Mouse (Mus musculus): ENCODE data around the gene Tmx4. TPM values are rescaled to one million over a fixed set of nuclear protein-coding genes. Genes with fewer than 3 reads are reported as not detected.

Gene Tmx4
- total RNA-seq, 1 experiment from 2014 or later, result 57.9 TPM

DNA sequence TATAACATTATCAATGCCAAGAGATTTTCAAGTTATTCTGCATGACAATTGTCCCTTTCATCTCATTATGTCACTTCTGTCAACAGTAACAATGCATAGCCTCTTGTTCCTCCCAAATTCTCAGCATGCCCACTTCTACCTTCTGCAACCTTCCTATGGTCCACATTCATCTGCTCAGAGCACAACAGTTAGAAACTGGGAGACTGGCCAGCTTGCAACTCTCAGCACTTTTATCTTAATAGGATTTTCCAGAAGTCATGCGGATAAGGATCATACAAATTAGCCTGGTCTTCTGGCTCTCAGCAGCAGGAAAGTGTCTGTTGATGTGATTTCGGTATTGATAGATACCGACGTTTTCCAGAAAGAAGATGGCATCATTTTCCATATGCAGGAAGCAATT lies 58.7 kb downstream of the Tmx4 start:
- no peak for ATAC-seq (replicated peaks; ENCODE audit: low read depth, poor library complexity, severe bottlenecking)

DNA sequence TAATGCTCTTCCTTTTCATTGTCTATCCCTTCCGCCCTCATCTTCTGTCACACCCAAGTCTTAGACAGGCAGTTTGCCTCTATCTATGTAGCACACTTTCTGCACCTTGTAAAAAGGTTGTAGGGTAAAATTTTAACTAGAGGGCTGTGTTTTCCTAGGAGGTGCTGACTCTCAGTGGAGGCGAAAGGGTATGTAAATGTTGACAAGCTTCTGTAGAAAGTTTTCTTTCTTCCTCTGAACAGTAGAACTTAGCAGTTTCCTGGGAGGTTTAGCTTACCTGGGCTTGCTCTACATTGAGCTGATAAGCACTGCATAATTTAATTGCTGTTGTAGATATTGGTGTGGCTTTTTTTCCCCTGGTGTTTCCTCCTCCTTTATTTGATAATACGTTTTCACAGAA lies 84.5 kb downstream of the Tmx4 start:
- ATAC-seq (replicated peaks; ENCODE audit: low read depth, poor library complexity, severe bottlenecking), result no peak

DNA sequence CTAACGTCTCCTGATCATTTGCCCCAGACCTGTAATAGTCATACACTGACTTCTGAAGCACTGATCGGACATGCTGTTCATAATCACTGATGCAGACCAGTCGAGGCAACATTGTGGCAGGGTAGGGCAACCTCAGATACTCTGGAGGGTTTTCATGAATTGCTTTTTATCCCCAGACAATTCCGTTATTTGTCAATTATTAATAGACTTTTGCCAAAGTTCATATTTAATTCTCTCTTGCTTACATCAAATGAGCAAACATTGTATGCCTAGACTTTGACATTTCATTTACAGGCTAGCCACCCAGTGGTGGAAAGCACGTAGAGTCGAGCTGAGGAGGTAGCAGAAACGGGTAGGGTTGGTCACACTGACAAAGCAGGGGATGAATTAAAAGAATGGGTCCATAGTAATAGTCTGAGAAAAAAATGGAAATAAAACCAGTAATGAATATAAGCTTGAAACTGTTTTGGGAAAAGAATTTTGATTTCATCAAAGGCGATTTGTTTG lies 89.7 kb downstream of the Tmx4 start, which contains the start of gene Hao1:
Gene Hao1 (minus strand): TSS at position 148 of the 507 bp plus-strand sequence.
- no peak for ATAC-seq (replicated peaks; ENCODE audit: low read depth, poor library complexity, severe bottlenecking)

DNA sequence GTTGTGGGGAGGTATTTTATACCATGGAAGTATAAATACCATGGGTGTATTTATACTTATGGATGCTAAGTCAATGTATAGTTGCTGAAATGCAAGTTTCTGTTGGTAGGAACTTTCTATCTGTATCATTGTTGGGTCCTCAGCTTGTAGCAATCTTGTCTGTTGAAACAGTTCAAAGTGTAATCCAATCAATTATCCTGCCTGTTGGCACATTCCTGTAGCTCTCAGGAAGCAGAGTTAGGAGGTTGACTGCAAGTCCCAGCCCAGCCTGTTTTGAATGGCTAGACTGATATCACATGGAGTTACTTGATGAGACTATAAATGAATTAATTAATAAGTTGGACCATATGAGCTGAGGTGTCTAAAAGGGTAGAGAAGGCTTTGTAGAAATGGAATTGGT lies 91.6 kb downstream of the Tmx4 start:
- ATAC-seq (replicated peaks; ENCODE audit: low read depth, poor library complexity, severe bottlenecking), result no peak

DNA sequence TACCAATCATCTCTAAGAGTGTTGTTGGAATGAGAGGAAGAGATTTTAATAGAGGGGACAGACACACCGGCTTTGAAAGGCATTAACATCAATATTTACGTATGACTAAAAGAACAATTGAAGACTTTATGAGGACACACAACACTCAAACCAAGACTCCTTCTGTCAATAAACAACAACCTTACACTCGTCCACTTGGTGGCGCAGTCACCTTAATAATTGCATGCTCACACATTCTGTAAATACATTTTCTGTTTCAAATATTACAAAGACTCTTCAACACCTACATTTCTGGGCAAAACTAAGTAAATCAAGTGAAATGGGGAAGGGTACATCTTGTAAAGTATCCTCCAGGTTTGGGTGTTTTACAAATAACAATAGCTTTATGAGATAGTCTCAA lies 94.2 kb downstream of the Tmx4 start:
- peak; percentile 67 for ATAC-seq (replicated peaks; ENCODE audit: low read depth, poor library complexity, severe bottlenecking)

DNA sequence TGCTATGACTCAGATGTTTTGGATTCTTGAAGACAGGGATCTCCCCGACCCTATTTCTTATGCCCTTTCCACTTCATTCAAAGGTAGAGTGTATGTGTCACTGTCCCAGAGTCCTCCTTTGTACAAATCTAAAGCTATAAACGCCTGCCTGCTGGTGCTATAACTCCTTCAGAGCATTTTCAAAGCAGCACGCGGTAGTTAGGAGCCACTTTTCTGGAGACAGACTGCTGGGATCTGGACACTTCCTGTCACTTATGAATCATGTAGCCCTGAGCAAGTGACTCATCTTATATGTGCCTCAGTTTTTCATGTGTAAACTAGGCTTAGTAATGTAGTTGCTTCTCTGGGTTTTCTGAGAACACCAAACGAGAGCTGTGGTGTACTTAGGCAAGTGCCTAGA lies 98.8 kb downstream of the Tmx4 start:
- no peak for ATAC-seq (replicated peaks; ENCODE audit: low read depth, poor library complexity, severe bottlenecking)

DNA sequence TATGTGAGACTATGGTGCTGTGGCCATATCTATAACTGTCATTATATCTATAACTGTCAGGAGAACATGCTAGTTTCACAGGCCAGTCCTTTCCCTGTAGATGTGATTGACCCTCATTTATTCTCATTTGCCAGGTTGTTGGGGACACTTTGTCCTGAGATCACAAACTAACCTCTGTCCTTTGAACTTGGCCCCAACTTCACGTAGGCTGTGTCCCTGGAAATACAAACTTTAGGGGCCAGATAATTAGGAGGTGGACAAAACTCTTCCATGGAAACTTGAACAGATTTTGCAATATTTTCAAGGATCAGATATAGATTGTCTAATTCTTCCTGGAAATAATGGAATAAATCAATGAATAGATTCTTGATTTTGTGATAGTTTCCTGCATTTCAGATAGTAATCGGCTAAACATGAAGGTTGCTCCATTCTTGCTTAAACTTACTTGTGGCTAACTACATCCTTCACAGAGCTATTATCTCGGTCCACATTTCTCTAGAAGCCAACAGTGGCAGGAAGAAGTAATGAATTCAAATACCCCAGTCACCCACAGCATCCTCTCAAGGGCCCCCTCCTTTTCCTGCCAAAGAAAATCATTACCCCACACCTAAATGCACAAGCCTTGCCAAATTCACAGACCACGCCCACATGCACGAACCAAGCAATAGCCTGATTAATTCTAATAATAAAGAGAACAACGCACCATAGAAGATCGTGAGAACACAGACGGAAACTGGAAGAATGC lies 99.5 kb downstream of the Tmx4 start:
- ATAC-seq (replicated peaks; ENCODE audit: low read depth, poor library complexity, severe bottlenecking), result peak; percentile 64

Other genes with a start within 250 kb of the Tmx4 start
- not detected in 2 replicates for gene Hao1, start 89.8 kb downstream of the Tmx4 start, total RNA-seq (2017)
- gene Plcb1, start 141.9 kb upstream of the Tmx4 start, total RNA-seq (2017), result 2.2 and 3.8 TPM in 2 replicates

Measured in common myeloid progenitor, adult 5-6 weeks (primary cell).